Mouse (Mus musculus) forebrain, embryonic 15.5 days (tissue): ENCODE measurements around the gene Kcne3. TPM values are rescaled to one million over a fixed set of nuclear protein-coding genes. Genes with fewer than 3 reads are reported as not detected.
A peak's percentile ranks its signal among the peaks of the same experiment; 100 is the strongest.

Experiments used
- ATAC-seq: fragments of 200-750 bp; cut with Nextera tagmentation; replicated peaks from 2 replicates; pipeline ENCODE4 v1.8.0; 2017; ENCODE audit warnings: mild to moderate bottlenecking, moderate TSS enrichment, moderate library complexity
- H3K27ac ChIP-seq: fragments of 300-500 bp; sonication (generic); replicated peaks from 2 replicates; pipeline ENCODE4 v1.5.1; 2015; ENCODE audit warnings: mild to moderate bottlenecking, inconsistent platforms
- H3K27me3 ChIP-seq: fragments of 300-500 bp; sonication (generic); 2 replicates; pipeline ENCODE4 v1.6.1; 2015; ENCODE audit warnings: inconsistent platforms
- H3K36me3 ChIP-seq: fragments of 300-500 bp; sonication (generic); 2 replicates; pipeline ENCODE4 v1.6.1; 2015; ENCODE audit warnings: mild to moderate bottlenecking, inconsistent platforms
- H3K4me1 ChIP-seq: fragments of 300-500 bp; sonication (generic); 2 replicates; pipeline ENCODE4 v1.6.1; 2015; ENCODE audit warnings: inconsistent platforms
- H3K4me2 ChIP-seq: fragments of 300-500 bp; sonication (generic); replicated peaks from 2 replicates; pipeline ENCODE4 v1.6.1; 2015; ENCODE audit warnings: mild to moderate bottlenecking, inconsistent platforms
- H3K4me3 ChIP-seq: fragments of 300-500 bp; sonication (generic); 2 replicates; pipeline ENCODE4 v1.5.1; 2015; ENCODE audit warnings: mild to moderate bottlenecking, inconsistent platforms
- H3K9ac ChIP-seq: fragments of 300-500 bp; sonication (generic); replicated peaks from 2 replicates; pipeline ENCODE4 v1.6.1; 2015; ENCODE audit warnings: mild to moderate bottlenecking, inconsistent platforms
- H3K9me3 ChIP-seq: fragments of 300-500 bp; sonication (generic); 2 replicates; pipeline ENCODE4 v1.6.1; 2016; ENCODE audit warnings: inconsistent platforms
- WGBS: fragments of 180-500 bp; shearing (Covaris S2); methylation state at CpG from one replicate; pipeline ENCODE4 v1.1.7; 2015; ENCODE audit warnings: mixed read lengths; 5-methylcytosine and 5-hydroxymethylcytosine counted together
- polyA plus RNA-seq: library from polyadenylated mRNA; unstranded; fragments of >200 nt; fragmentation: Nextera tagmentation; extraction: Ambion mirVana; gene quantifications from 2 replicates; pipeline ENCODE4 v1.2.1, GENCODE M21; 2015

Kcne3 gene
- polyA plus RNA-seq, 1 experiment from 2014 or later: 1.0 TPM

DNA sequence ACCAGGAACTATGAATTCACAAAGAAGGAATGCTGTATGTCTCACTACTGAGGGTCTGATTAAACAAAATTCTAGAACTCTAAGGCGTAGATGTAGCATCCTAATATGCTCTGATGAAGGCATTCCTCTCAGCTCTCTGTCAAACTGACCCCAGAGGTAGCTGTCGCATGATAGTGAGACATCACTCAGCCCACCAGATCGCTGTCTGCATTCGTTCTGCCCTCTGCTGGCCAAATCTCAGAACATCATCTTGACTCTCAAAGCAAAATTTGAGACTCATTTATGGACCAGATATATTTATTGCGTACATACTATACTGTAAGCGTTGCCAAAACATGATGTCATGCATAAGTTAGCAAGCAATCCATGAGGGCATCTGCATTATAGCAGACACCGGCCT lies 11.3 kb downstream of the Kcne3 start:
- no peak for ATAC-seq
- no peak overlapping the region for H3K4me2 ChIP-seq

DNA sequence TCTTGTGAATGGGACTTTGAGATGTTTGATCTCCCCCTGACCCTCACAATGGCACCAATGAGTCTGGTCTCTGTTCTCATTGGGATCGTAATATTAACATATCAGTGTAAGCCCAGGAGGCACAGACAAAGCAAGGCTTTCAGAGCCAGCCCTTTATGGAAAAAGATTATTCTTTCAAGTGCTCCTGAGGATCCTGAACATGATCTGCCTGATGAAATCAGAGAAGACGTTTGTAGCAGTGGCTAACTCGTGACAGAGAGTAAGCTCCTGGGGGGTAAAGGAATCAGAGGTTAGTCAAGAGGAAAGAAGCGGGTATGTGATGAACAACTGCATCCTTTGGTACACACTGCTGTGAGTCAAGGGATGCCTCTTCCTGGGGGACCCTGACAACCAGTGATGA lies 13.9 kb downstream of the Kcne3 start:
- H3K27ac ChIP-seq: no peak overlapping the region
- H3K4me3 ChIP-seq: no peak overlapping the region
- H3K4me1 ChIP-seq: no peaks in the 10 kb centered on the region
- no peaks in the 10 kb centered on the region for H3K9me3 ChIP-seq
- 27% methylated on average over 4 of the region's 4 CpGs for WGBS
- no peak for ATAC-seq
- no peak overlapping the region for H3K4me2 ChIP-seq
- no peaks in the 10 kb centered on the region; the same call in 1 of the 2 replicates for H3K27me3 ChIP-seq
- no peaks in the 10 kb centered on the region for H3K36me3 ChIP-seq
- H3K9ac ChIP-seq: no peak overlapping the region

More for the DNA sequence above, 11.3 kb downstream of the Kcne3 start:
- no peak overlapping the region for H3K27ac ChIP-seq
- H3K27me3 ChIP-seq: no peaks in the 10 kb centered on the region; the same call in 1 of the 2 replicates
- H3K4me1 ChIP-seq: no peaks in the 10 kb centered on the region
- 26% methylated on average over 7 of the region's 7 CpGs for WGBS
- no peaks in the 10 kb centered on the region for H3K9me3 ChIP-seq
- H3K4me3 ChIP-seq: no peak overlapping the region
- no peaks in the 10 kb centered on the region for H3K36me3 ChIP-seq
- H3K9ac ChIP-seq: no peak overlapping the region

DNA sequence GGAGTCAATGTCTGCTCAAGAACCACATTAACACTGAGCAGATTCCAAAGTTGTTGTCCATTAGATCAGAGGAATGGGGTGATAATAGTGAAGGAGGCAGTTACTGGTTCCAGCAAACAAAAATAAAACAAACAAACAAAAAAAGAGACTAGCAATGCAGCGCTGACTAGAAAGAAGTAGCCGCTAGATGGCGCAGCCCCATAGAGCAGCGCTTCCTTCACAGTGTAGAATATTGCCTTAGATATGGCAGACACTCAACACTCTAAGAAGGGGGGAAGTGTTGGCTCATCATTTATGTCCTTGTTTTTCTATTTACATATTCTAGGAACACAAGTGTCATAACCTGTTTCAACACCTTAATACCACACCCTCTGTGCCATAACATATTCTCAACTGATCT lies 14.5 kb downstream of the Kcne3 start:
- H3K4me1 ChIP-seq: no peaks in the 10 kb centered on the region
- no peaks in the 10 kb centered on the region for H3K9me3 ChIP-seq
- H3K4me3 ChIP-seq: no peak overlapping the region
- no peak overlapping the region for H3K4me2 ChIP-seq
- no peak overlapping the region for H3K9ac ChIP-seq
- no peaks in the 10 kb centered on the region; the same call in 1 of the 2 replicates for H3K27me3 ChIP-seq
- WGBS: 8% methylated on average over 4 of the region's 4 CpGs
- H3K36me3 ChIP-seq: no peaks in the 10 kb centered on the region
- H3K27ac ChIP-seq: no peak overlapping the region
- ATAC-seq: peak; percentile 67; the same call in 1 of the 2 replicates

DNA sequence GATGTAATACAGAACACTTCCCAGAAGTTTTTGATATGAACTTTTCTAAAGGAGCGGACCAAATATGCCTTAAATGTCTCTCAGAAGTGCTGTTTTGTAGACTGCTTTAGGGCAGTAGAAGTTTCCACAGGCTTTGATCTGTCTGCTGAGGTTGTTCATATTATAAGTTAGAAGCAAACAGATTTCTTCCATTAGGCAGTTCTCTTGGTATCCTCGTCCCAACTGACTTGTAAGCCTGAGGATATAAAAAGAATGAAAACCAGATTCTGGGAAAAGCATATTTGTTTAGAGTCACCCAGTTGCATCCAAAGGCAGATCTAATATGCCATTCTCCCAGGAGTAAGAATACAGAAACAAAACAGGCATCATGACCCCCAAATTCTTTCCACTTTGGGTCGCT lies 24.9 kb downstream of the Kcne3 start:
- H3K9me3 ChIP-seq: no peaks in the 10 kb centered on the region
- whole genome bisulfite sequencing: 89% methylated on average over 3 of the region's 3 CpGs
- no peak overlapping the region for H3K4me3 ChIP-seq
- no peak overlapping the region for H3K27ac ChIP-seq
- no peak overlapping the region for H3K9ac ChIP-seq
- no peak overlapping the region for H3K4me2 ChIP-seq
- no peaks in the 10 kb centered on the region for H3K4me1 ChIP-seq
- ATAC-seq: no peak
- no peaks in the 10 kb centered on the region for H3K36me3 ChIP-seq
- no peaks in the 10 kb centered on the region for H3K27me3 ChIP-seq

DNA sequence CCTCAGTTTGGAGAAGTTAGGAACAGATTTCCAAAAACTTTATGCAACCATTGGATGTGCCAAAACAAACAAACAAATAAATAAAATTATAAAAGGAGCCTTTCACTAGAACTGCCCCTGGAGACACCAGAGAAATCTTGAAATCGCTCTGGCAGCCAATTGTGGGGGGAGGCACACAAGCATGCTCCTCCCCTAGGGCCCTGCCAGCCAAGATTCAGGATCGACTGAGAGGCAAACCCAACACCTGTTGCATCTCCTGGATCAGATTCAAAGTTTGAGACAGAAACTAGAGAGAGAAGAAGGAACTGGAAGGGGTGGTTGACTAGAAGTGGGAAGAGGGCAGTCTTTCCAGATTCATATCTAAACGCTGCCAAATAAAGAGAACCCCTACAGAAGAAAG lies 27.3 kb downstream of the Kcne3 start:
- 66% methylated on average over 3 of the region's 3 CpGs for WGBS
- no peak for ATAC-seq
- no peak overlapping the region for H3K9ac ChIP-seq

DNA sequence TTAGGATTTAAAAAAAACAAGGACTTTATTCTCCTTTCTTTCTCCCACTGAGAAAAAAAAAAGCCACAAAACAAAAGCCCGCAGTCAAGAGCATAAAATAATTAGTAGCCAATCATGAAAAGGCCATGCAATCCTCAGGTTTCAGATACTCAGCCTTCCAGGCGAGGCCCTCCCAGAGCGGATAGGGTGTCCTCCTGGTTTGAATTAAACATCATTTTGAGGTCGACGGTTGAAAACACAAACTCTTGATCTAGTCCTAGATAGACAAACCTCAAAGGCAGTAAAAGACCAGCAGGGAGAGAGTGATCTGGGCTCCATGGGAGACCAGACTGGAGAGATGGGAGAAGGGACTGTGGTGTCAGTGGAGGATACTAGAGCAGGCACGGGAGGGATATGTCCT lies 28.6 kb downstream of the Kcne3 start:
- no peak overlapping the region for H3K27ac ChIP-seq
- H3K4me1 ChIP-seq: no peaks in the 10 kb centered on the region
- whole genome bisulfite sequencing: 78% methylated on average over 6 of the region's 6 CpGs

More for the DNA sequence above, 27.3 kb downstream of the Kcne3 start:
- Histone ChIP-seq H3K27ac (no peak overlapping the region), H3K4me2 (no peak overlapping the region), H3K4me1 (no peaks in the 10 kb centered on the region), H3K4me3 (no peak overlapping the region), H3K9me3 (no peaks in the 10 kb centered on the region), H3K36me3 (no peaks in the 10 kb centered on the region), H3K27me3 (no peaks in the 10 kb centered on the region)

DNA sequence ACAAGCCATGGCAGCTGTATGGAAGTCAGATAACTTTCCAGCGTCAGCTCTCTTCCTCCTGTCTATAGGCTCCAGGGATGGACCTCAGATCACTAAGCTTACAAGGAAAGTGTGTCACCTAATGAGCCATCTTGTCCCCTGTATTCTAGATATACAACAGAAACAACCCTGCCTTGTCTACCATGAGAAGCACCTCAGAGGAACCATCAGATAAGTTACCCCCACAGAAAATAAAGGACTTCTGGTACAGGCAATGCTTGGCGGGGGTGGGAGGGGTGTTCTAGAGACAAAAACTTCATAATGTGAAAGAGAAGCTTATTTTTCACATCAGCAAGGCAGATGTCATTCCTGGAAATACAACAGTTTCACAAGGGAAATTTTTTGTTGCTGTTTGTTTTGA lies 29.8 kb downstream of the Kcne3 start:
- Histone ChIP-seq H3K9me3 (no peaks in the 10 kb centered on the region), H3K4me2 (no peak overlapping the region), H3K36me3 (no peaks in the 10 kb centered on the region), H3K27me3 (no peaks in the 10 kb centered on the region), H3K9ac (no peak overlapping the region), H3K4me3 (no peak overlapping the region), H3K27ac (no peak overlapping the region), H3K4me1 (no peaks in the 10 kb centered on the region)
- 98% methylated on average over 2 of the region's 2 CpGs for WGBS
- no peak for ATAC-seq

More for the DNA sequence above, 28.6 kb downstream of the Kcne3 start:
- no peak overlapping the region for H3K9ac ChIP-seq
- no peak for ATAC-seq
- H3K4me3 ChIP-seq: no peak overlapping the region
- H3K36me3 ChIP-seq: no peaks in the 10 kb centered on the region
- no peaks in the 10 kb centered on the region for H3K9me3 ChIP-seq
- H3K4me2 ChIP-seq: no peak overlapping the region
- H3K27me3 ChIP-seq: no peaks in the 10 kb centered on the region

DNA sequence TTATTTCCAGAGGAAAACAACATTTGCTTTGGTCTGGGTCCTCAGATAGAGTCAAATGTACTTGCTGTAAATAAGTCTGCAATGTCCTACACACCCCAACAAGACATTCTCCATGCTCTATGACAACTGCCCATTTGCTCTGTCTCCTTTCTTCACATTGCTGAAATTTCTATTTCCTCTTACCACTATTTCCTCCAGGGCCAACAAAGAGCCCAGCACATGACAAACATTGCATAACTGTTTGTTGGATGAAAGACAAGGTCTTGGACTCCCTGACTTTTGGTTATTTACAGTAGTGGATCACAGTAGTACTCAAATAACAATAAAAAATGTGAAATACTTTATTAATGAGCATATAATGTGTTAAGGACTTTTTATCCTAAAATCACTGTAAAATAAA lies 31.6 kb downstream of the Kcne3 start:
- no peak overlapping the region for H3K9ac ChIP-seq
- no peak for ATAC-seq
- H3K27me3 ChIP-seq: no peaks in the 10 kb centered on the region
- H3K4me2 ChIP-seq: no peak overlapping the region
- H3K36me3 ChIP-seq: no peaks in the 10 kb centered on the region
- no peak overlapping the region for H3K4me3 ChIP-seq
- H3K9me3 ChIP-seq: no peaks in the 10 kb centered on the region
- H3K4me1 ChIP-seq: no peaks in the 10 kb centered on the region
- H3K27ac ChIP-seq: no peak overlapping the region

DNA sequence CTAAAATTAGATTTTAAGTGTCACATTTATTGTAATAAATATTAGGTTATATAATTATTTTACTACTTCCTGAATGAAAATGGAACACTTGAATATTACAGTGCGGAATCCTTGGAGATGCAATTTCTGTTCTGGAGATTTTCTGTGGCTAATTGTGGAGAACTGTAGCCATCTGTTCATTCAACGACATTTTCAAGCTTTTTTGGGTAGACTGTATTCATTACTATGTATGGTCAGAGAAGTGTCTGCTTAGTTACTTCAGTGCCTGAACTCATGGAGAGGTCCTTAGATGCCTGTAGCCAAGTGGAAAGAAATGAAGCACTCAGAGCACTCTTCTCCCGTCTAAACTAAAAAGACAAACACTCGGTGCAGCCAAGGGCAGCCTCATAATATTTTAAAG lies 38.0 kb downstream of the Kcne3 start:
- Histone ChIP-seq H3K9me3 (no peaks in the 10 kb centered on the region), H3K36me3 (no peaks in the 10 kb centered on the region), H3K4me2 (no peak overlapping the region), H3K27ac (no peak overlapping the region), H3K4me3 (no peak overlapping the region), H3K27me3 (no peaks in the 10 kb centered on the region), H3K4me1 (peaks cover 3% of the 10 kb centered on the region; the same call in 1 of the 2 replicates), H3K9ac (no peak overlapping the region)
- ATAC-seq: no peak
- 76% methylated on average over 4 of the region's 4 CpGs for WGBS

DNA sequence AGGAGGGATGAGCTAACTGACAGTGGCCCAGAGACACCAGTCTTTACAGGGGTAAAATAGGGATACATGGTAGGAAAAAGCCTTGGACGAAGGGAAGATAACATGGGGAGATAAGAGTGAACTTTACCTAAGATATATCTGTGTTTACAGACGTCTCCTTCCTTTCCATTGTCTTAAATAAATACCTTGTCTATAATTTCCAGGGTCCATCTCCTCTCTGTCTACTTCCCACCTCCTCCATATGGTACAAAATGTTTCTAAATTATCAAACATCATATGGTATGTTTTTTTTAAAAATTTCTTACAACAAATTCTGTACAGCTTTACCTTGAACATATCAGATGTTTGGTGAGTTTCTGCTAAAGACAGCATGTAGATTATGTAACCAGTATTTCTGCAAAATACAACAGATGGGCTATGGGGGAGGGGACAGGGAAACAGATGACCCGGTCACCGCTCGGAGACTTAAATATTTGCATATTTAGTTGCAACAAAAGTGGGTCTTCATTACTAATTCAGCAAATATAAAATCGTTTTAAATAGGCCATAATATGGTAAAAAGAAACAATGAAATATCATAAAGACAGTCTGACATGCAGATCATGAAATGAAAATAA lies 38.9 kb downstream of the Kcne3 start:
- H3K9ac ChIP-seq: no peak overlapping the region
- no peaks in the 10 kb centered on the region for H3K36me3 ChIP-seq
- no peak overlapping the region for H3K4me2 ChIP-seq
- no peak for ATAC-seq
- H3K27ac ChIP-seq: no peak overlapping the region
- H3K9me3 ChIP-seq: no peaks in the 10 kb centered on the region
- H3K4me3 ChIP-seq: no peak overlapping the region
- WGBS: 67% methylated on average over 6 of the region's 6 CpGs
- H3K4me1 ChIP-seq: peaks cover 3% of the 10 kb centered on the region; the same call in 1 of the 2 replicates
- no peaks in the 10 kb centered on the region for H3K27me3 ChIP-seq

DNA sequence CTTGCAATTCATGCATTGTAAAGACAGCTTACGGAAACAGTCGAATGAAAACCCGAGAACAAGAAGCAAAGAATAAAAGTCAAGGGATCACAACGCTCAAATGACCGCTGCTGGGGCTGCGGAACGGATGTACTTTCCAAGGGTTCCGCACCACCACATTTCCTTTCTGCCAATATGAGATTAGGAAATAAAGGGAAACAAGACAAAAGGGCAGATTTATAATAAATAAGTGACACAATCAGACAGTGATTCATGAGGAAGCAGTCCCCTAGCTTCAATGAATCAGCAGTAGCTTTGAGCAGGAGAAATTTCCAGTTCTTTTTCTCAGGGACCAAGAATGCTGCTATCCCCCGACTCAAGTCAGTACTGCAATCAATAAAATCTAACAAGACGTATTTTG lies 39.7 kb downstream of the Kcne3 start:
- H3K27ac ChIP-seq: no peak overlapping the region; the same call in 1 of the 2 replicates
- no peak overlapping the region for H3K4me3 ChIP-seq
- peaks cover 3% of the 10 kb centered on the region; the same call in 1 of the 2 replicates for H3K4me1 ChIP-seq
- H3K4me2 ChIP-seq: peak overlapping the region; percentile 9; the same call in 1 of the 2 replicates
- H3K9ac ChIP-seq: no peak overlapping the region
- WGBS: 37% methylated on average over 10 of the region's 10 CpGs
- H3K27me3 ChIP-seq: no peaks in the 10 kb centered on the region
- no peaks in the 10 kb centered on the region for H3K36me3 ChIP-seq
- H3K9me3 ChIP-seq: no peaks in the 10 kb centered on the region
- ATAC-seq: no peak

DNA sequence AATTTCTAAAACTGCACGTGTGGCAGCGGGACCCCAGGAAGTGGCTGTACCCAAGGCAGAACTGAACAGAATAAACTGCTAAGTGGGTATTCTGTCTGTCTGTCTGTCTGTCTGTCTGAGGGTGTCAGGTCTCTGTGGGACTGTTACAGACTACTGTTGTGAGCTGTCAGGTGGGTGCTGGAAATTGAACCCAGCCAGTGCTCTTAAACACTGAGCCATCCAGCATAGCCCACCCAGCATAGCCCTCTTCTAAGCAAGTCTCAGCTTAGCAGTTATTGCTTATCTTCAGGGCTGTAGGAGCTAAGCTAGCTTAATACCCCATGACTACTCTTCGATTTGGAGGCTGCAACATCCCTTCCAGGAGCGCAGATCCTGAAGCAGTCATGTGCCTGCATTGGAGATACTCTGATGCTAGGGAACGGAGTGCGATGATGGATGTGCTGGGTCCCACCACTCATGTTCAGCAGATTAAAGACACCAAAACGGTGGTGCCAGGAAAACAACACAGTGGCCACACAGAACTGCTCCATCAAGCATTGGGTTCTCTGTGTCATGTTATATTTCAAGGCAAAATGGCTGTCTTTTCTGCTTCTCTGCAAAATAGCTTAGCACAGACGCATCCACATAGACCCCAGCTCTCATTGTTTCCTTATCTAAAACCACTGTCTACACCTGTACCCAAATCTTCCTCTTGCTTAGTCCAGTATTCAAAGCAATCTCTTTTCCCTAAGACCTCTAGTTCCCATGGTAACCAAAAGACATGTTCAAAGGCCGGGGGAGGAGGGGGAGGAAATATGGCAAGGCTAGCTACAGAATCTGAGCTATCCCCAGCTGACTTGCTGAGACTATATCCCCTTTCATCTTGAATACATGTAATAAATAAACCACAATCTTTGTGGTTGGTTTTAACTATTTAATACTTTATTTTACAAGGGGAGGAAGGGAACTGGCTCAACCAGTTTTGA lies 40.6 kb downstream of the Kcne3 start:
- Histone ChIP-seq H3K27me3 (no peaks in the 10 kb centered on the region), H3K9ac (no peak overlapping the region), H3K36me3 (no peaks in the 10 kb centered on the region), H3K9me3 (no peaks in the 10 kb centered on the region), H3K4me1 (peaks cover 3% of the 10 kb centered on the region; the same call in 1 of the 2 replicates), H3K4me3 (no peak overlapping the region), H3K27ac (0 out of 2 replicates have a peak overlapping the region, but pooled peaks have one; percentile 7), H3K4me2 (no peak overlapping the region)
- WGBS: 75% methylated on average over 9 of the region's 9 CpGs
- no peak for ATAC-seq
